Mouse (Mus musculus) heart, embryonic 13.5 days (tissue): Measurements from ENCODE around the gene Tmem121b. TPM values are rescaled to one million over a fixed set of nuclear protein-coding genes. Genes with fewer than 3 reads are reported as not detected.

Experiments
- ATAC-seq: fragments of 200-750 bp; cut with Nextera tagmentation; 2 replicates; pipeline ENCODE4 v1.8.0; 2017; ENCODE audit warnings: moderate TSS enrichment; ENCODE audit not compliant: insufficient number of reproducible peaks, low FRiP score, low TSS enrichment; ENCODE audit errors: extremely low read depth
- H3K27ac ChIP-seq: fragments of 300-500 bp; sonication (generic); replicated peaks from 2 replicates; pipeline ENCODE4 v1.5.1; 2015; ENCODE audit warnings: moderate library complexity, mild to moderate bottlenecking, inconsistent platforms
- H3K27me3 ChIP-seq: fragments of 300-500 bp; sonication (generic); replicated peaks from 2 replicates; pipeline ENCODE4 v1.6.1; 2015; ENCODE audit warnings: mild to moderate bottlenecking, inconsistent platforms
- H3K36me3 ChIP-seq: fragments of 300-500 bp; sonication (generic); 2 replicates; pipeline ENCODE4 v1.6.1; 2015; ENCODE audit warnings: mild to moderate bottlenecking, inconsistent platforms
- H3K4me1 ChIP-seq: fragments of 300-500 bp; sonication (generic); 2 replicates; pipeline ENCODE4 v1.6.1; 2015; ENCODE audit warnings: inconsistent platforms
- H3K4me2 ChIP-seq: fragments of 300-500 bp; sonication (generic); 2 replicates; pipeline ENCODE4 v1.6.1; 2015; ENCODE audit warnings: inconsistent platforms, mild to moderate bottlenecking, moderate library complexity
- H3K4me3 ChIP-seq: fragments of 300-500 bp; sonication (generic); 2 replicates; pipeline ENCODE4 v1.5.1; 2015; ENCODE audit warnings: moderate library complexity, mild to moderate bottlenecking, inconsistent platforms
- H3K9ac ChIP-seq: fragments of 300-500 bp; sonication (generic); 2 replicates; pipeline ENCODE4 v1.6.1; 2015; ENCODE audit warnings: inconsistent platforms, mild to moderate bottlenecking, moderate library complexity
- H3K9me3 ChIP-seq: fragments of 300-500 bp; sonication (generic); 2 replicates; pipeline ENCODE4 v1.6.1; 2016; ENCODE audit warnings: inconsistent platforms
- WGBS: fragments of 180-500 bp; shearing (Covaris S2); methylation state at CpG from one replicate; pipeline ENCODE4 v1.1.7; 2015; ENCODE audit warnings: mixed read lengths; 5-methylcytosine and 5-hydroxymethylcytosine counted together
- polyA plus RNA-seq: library from polyadenylated mRNA; unstranded; fragments of >200 nt; fragmentation: Nextera tagmentation; extraction: Ambion mirVana; gene quantifications from 2 replicates; pipeline ENCODE4 v1.2.1, GENCODE M21; 2015

The Tmem121b gene
- polyA plus RNA-seq, 1 experiment from 2014 or later: 0.07 TPM

DNA sequence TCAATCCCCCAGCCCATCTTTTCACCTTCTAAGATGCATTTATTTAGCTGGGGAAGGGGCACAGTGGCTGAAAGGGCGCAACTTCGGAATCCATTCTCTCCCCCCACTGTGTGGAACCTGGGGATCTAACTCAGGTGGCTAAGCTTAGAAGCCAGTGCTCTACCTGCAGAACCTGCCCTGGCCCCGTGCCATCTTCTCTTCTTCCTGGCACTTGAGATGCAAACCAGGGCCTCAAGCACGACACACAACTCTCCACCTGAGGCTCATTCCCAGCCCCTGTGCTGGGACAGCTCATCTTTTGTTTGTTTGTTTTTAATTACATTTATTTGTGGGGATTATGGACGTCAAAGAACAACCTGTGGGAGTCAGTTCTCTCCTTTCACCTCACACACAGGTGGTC, 26.0 kb upstream of the Tmem121b start:
- no peak overlapping the region for H3K4me2 ChIP-seq
- no peak overlapping the region for H3K9ac ChIP-seq
- no peak for ATAC-seq
- H3K36me3 ChIP-seq: peaks cover 57% of the 10 kb centered on the region
- 86% methylated on average over 5 of the region's 5 CpGs for WGBS
- H3K4me3 ChIP-seq: no peak overlapping the region
- H3K27ac ChIP-seq: no peak overlapping the region
- H3K9me3 ChIP-seq: no peaks in the 10 kb centered on the region
- H3K4me1 ChIP-seq: peaks cover 10% of the 10 kb centered on the region; the same call in 1 of the 2 replicates
- no peaks in the 10 kb centered on the region for H3K27me3 ChIP-seq

DNA sequence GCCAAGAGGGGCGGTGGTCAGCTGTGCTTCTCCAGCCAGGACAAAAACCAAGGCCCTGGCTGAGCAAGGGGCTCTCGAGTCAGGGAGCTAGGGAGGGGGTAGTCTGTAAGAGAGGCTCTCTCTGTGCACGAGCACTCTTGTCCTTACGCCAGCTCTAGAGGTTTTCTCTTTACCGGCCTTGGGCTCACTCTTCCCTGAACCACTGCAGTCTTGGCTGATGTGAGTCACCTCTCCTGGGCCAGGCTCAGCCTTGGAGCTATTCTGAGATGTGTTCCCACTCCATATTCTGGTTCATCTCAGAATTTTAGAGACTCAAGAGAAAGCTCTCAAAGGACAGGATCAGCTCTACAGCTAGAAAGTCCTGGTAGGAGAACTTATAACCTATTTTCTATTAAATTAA, 23.7 kb upstream of the Tmem121b start:
- WGBS: 81% methylated on average over 5 of the region's 5 CpGs
- ATAC-seq: no peak
- no peaks in the 10 kb centered on the region for H3K9me3 ChIP-seq
- no peak overlapping the region for H3K27ac ChIP-seq
- H3K4me3 ChIP-seq: no peak overlapping the region
- H3K9ac ChIP-seq: no peak overlapping the region
- peaks cover 66% of the 10 kb centered on the region for H3K36me3 ChIP-seq
- peaks cover 10% of the 10 kb centered on the region; the same call in 1 of the 2 replicates for H3K4me1 ChIP-seq
- no peak overlapping the region for H3K4me2 ChIP-seq
- H3K27me3 ChIP-seq: no peaks in the 10 kb centered on the region

DNA sequence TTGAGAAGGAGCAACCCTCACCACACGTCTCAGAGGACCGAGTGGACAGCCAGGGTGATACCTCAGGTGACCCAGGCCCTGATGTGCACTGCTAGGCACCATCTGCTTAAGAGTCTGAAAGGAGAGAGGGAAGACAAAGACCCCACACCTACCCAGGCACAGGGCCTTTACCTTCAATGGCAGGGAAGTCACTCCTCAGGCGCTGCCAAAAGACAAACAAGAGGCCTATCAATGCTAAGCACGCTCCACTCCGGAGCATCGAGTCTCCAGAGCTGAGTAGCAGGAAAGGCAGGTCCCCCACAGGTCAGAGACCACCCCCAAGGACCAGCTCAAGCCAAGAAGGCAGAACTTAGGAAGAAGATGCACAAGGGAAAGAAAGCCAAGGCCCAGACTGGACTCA, 23.3 kb upstream of the Tmem121b start:
- Histone ChIP-seq H3K9me3 (no peaks in the 10 kb centered on the region), H3K4me1 (peaks cover 10% of the 10 kb centered on the region; the same call in 1 of the 2 replicates), H3K9ac (no peak overlapping the region), H3K27ac (no peak overlapping the region), H3K4me3 (no peak overlapping the region), H3K4me2 (no peak overlapping the region), H3K36me3 (peaks cover 62% of the 10 kb centered on the region), H3K27me3 (no peaks in the 10 kb centered on the region)
- WGBS: 62% methylated on average over 6 of the region's 6 CpGs
- ATAC-seq: no peak

DNA sequence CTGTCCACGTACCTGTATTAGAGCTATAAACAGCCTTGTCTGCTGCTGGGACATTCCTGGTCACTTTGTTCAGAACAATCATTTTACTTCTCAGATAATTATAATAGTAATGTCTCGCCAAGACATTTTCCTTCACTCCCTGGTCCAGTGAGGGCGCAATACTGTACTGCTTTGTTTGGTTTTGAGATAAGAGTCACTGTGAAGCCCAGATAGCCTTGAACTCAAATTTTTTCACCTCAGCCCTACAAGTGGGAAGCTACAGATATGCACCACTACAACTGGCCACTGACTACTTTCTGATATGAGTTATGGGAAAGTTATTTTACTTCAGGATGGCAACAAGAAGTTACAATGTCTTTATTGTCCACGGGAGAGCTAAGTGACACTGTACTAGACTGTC, 22.8 kb upstream of the Tmem121b start:
- Histone ChIP-seq H3K27me3 (no peaks in the 10 kb centered on the region), H3K4me2 (no peak overlapping the region), H3K9ac (no peak overlapping the region), H3K36me3 (peaks cover 62% of the 10 kb centered on the region), H3K9me3 (no peaks in the 10 kb centered on the region), H3K4me1 (peaks cover 10% of the 10 kb centered on the region; the same call in 1 of the 2 replicates), H3K27ac (no peak overlapping the region; the same call in 1 of the 2 replicates), H3K4me3 (no peak overlapping the region)
- no peak for ATAC-seq
- 56% methylated on average over 4 of the region's 4 CpGs for WGBS

DNA sequence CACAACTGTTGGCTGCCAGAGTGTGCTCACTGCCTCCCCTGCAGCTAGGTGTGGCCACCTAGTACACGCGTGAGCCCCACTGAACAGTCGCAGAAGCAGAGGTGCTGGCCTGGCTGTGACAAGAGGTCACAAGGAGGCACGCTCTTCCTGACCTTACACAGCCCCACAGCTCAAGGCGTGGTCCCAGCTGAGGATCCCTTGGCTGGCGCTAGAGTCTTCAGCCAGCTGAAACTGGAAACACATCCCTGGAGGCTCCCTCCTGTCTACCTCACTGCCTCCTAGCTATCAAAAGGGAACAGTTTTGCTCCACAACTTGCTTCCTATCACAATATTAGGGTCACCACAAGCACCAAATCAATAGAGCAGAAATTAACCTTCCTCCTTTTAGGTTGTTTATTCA, 17.6 kb upstream of the Tmem121b start:
- Histone ChIP-seq H3K36me3 (peaks cover 58% of the 10 kb centered on the region), H3K9me3 (no peaks in the 10 kb centered on the region), H3K27ac (no peak overlapping the region), H3K4me1 (no peaks in the 10 kb centered on the region; the same call in 1 of the 2 replicates), H3K9ac (no peak overlapping the region), H3K4me2 (no peak overlapping the region), H3K4me3 (no peak overlapping the region), H3K27me3 (no peaks in the 10 kb centered on the region)
- no peak for ATAC-seq
- WGBS: 82% methylated on average over 6 of the region's 6 CpGs

DNA sequence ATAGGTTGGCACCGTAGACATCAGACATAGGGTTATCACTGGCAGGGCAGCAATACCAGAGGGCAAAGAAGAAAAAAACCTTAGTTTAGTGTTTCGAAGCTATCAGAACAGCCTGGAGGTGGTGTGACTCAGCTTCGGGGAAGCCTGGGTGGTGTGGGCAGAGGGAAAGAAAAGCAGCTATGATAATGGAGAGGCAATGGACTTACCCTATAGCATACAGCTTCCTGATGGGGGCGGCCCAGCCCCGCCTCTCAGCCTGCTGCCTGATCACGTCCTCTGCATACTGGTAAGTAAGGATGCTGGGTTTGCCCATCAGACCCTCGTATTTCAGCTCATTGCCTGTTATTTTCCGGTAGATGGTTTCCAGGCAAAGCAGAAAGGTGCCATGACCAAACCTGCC, 16.8 kb upstream of the Tmem121b start:
- no peak overlapping the region for H3K4me3 ChIP-seq
- peaks cover 58% of the 10 kb centered on the region for H3K36me3 ChIP-seq
- H3K4me1 ChIP-seq: no peaks in the 10 kb centered on the region
- H3K9ac ChIP-seq: no peak overlapping the region
- no peaks in the 10 kb centered on the region for H3K9me3 ChIP-seq
- no peak overlapping the region for H3K27ac ChIP-seq
- WGBS: 79% methylated on average over 8 of the region's 8 CpGs
- no peak for ATAC-seq
- no peak overlapping the region for H3K4me2 ChIP-seq
- H3K27me3 ChIP-seq: no peaks in the 10 kb centered on the region

DNA sequence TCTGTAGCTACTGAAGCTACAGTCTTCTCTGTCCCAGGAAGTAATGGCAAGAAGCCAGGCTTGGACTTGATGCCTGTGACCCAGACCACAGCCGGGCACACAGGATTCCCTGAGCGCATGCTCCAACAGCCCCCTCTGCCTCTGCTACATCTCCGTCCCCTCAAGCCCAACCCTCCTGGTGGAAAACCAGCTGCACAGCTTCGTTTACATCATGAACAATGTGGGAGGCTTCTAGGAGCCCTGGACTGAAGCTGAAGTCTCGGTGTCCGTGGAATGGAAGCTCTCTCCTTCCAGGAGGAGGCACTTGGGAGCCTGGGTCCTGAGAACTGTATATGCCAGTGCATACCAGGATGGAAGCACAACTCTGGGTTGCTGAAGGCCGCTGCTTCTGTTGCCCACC, 16.4 kb upstream of the Tmem121b start:
- no peak for ATAC-seq

DNA sequence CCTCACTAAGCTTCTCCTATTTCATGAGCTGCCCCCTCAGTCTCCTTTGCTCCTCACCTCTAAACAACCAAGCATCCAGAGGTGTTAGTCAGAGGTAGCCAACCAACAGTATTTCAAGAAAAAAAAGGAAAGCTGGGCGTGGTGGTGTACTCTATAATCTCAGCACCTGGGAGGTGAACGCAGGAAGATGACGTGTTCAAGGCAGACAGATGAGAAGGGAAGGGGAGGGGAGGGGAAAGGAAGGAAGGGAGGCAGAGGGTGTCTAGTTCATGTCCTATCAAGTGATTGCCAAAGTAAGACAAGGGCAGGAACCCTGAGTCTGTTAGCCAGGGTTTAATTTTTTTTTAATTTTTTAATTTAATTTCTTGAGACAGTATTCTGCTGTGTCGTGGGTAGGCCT, 15.0 kb upstream of the Tmem121b start:
- H3K9ac ChIP-seq: no peak overlapping the region
- no peaks in the 10 kb centered on the region for H3K27me3 ChIP-seq
- H3K4me2 ChIP-seq: no peak overlapping the region
- no peak for ATAC-seq
- no peak overlapping the region for H3K27ac ChIP-seq
- no peak overlapping the region for H3K4me3 ChIP-seq
- H3K4me1 ChIP-seq: peaks cover 5% of the 10 kb centered on the region; the same call in 1 of the 2 replicates
- peaks cover 47% of the 10 kb centered on the region for H3K36me3 ChIP-seq
- WGBS: 82% methylated on average over 4 of the region's 4 CpGs
- H3K9me3 ChIP-seq: no peaks in the 10 kb centered on the region

More for the DNA sequence above, 16.4 kb upstream of the Tmem121b start:
- no peaks in the 10 kb centered on the region for H3K4me1 ChIP-seq
- no peaks in the 10 kb centered on the region for H3K27me3 ChIP-seq
- peaks cover 58% of the 10 kb centered on the region for H3K36me3 ChIP-seq
- 83% methylated on average over 7 of the region's 7 CpGs for WGBS
- no peak overlapping the region for H3K9ac ChIP-seq
- no peak overlapping the region for H3K27ac ChIP-seq
- H3K4me2 ChIP-seq: no peak overlapping the region
- H3K4me3 ChIP-seq: no peak overlapping the region
- H3K9me3 ChIP-seq: no peaks in the 10 kb centered on the region

DNA sequence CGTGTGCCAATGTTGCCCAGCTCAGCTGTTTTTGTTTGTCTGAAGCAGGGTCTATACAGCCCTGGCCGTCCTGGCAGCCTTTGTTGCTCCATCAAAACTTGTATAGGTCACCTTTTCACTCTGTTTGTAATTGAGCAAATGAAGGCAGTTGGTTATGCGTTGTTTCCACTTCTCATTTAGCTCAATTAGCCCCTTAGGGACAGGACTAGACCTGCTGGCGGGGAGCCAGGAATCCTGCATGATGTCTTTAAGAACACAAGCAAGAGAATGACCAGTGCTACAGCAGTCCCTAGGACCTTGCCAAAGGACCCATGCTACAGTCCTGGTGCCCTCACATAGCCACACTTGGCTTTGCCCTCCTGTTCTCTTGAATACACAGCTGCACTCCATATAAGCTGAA, 11.9 kb upstream of the Tmem121b start:
- Histone ChIP-seq H3K36me3 (peaks cover 22% of the 10 kb centered on the region), H3K27ac (no peak overlapping the region), H3K4me1 (peaks cover 5% of the 10 kb centered on the region; the same call in 1 of the 2 replicates), H3K9me3 (peaks cover 2% of the 10 kb centered on the region), H3K4me2 (no peak overlapping the region), H3K27me3 (no peaks in the 10 kb centered on the region), H3K9ac (no peak overlapping the region), H3K4me3 (no peak overlapping the region)
- 74% methylated on average over 4 of the region's 4 CpGs for WGBS
- no peak for ATAC-seq

DNA sequence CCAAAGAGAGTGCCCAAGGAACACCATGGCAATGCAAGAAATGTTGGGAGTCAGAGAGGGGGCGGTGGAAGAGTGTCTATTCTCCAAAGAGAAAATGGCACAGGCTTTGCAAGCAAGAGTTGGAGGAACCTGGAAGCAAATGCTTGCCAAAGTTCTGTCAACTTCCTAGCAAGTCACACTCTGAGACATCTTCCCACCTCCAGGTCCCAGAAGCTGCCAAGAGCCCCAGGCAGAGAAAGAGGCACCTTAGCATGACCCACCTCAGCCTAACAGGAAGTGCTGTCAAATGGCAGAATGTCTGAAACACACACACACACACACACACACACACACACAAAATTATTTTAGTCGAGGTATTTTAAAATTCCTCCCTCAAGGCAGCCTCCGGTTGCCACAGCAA, 10.4 kb upstream of the Tmem121b start:
- Histone ChIP-seq H3K36me3 (peaks cover 7% of the 10 kb centered on the region; the same call in 1 of the 2 replicates), H3K27me3 (0 out of 2 replicates have a peak, but pooled peaks cover 1% of the 10 kb centered on the region), H3K9ac (no peak overlapping the region), H3K9me3 (peaks cover 6% of the 10 kb centered on the region), H3K4me2 (no peak overlapping the region), H3K4me1 (peaks cover 5% of the 10 kb centered on the region; the same call in 1 of the 2 replicates), H3K27ac (no peak overlapping the region), H3K4me3 (no peak overlapping the region)
- 68% methylated on average over 3 of the region's 3 CpGs for WGBS
- no peak for ATAC-seq

DNA sequence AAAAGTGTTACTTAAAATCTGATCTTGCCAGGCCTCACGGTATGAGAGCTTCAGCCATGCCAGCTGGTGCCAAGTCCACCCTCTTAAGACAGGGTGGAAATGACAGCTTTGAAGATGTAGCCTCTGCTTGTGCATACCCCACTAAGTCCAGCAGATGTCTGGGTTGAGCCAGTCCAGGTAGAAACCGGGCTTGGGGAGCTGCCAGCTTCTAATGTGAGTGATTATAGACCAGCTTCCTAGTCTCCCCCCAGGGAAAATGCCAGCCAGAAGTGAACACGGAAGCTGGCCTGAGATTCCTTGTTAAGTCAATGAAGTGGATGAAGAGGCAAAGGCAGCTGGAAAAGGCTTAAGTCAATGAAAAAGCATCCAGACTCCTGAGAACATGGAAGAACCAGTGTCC, 2.9 kb upstream of the Tmem121b start:
- H3K36me3 ChIP-seq: no peaks in the 10 kb centered on the region
- H3K9me3 ChIP-seq: peaks cover 6% of the 10 kb centered on the region
- no peak overlapping the region for H3K9ac ChIP-seq
- H3K27me3 ChIP-seq: peaks cover 59% of the 10 kb centered on the region
- H3K4me2 ChIP-seq: no peak overlapping the region
- H3K4me3 ChIP-seq: no peak overlapping the region
- no peak for ATAC-seq
- WGBS: 59% methylated on average over 3 of the region's 3 CpGs
- H3K4me1 ChIP-seq: peaks cover 29% of the 10 kb centered on the region
- no peak overlapping the region for H3K27ac ChIP-seq

DNA sequence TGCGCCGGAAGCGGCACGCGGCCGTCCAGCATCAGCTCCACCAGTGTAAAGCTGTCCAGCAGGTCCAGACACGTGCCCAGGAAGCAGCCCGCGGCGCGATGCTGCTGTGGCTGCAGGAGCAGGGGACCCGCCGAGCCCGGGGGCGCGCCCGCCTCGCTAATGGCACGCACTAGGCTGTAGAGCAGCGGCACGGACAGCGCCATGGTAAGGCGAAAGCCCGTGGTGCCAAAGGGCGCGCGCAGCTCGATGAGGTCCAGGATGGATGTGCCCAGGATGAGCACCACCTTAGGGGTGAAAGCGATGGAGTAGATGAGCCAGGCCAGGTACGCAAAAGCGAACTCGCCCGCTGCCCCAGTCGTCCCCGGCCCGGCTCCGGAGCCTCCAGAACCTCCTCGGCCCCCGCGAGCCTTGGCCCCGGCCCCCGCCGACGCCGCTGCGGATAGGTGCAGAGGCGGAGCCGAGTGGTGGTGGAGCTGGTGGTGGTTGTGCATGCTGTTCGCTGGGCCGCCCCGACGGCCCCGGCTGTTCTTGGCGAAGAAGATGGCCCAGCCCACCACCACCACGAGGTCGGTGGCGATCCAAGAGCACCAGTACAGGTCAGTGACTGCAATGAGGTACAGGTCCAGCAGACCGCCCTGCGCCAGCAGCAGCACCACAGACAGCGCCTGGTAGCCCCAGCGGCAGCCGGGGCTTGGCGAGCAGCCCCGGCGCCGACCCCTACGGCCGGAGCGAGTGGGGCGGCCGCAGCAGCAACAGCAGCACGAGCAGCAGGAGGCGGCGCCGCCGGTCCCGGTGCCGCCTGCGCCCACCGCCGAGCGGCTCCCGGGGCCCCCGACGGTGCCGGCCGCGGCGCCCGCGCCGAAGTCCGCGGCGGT, 871 bp downstream of the Tmem121b start:
- Histone ChIP-seq H3K36me3 (no peaks in the 10 kb centered on the region), H3K27ac (no peak overlapping the region), H3K27me3 (peaks cover 63% of the 10 kb centered on the region), H3K4me1 (peaks cover 29% of the 10 kb centered on the region), H3K9ac (peak overlapping the region; percentile 79), H3K4me3 (peak overlapping the region; percentile 74), H3K9me3 (no peaks in the 10 kb centered on the region), H3K4me2 (peak overlapping the region; percentile 99)
- 1% methylated on average over 95 of the region's 95 CpGs for WGBS
- ATAC-seq: peak; percentile 29; the same call in 1 of the 2 replicates
